Mouse (Mus musculus): ENCODE measurements around the gene Cyp1a2. TPM values are rescaled to one million over a fixed set of nuclear protein-coding genes. Genes with fewer than 3 reads are reported as not detected.

Cyp1a2 gene
- polyA plus RNA-seq, 1 experiment from 2014 or later = not detected

DNA sequence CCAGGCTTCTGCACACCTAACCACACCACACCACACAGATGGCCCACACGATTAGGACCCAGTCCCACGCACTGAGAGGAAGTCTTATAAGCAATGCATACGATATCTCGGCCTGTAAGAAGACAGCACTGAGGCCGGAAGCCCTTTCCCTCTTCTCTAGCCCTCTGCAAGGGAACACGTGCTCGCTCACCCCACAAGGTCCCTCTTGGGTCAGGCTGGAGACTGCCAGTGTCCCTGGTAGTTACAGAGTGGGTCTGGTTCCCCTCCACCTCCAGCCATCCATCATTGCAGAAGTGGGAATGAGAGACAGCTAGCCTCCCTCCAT is 39.7 kb downstream of the Cyp1a2 start:
- H3K4me1 ChIP-seq = peaks cover 60% of the 10 kb centered on the region
- no peak overlapping the region for H3K27ac ChIP-seq (replicated peaks)
- 63% methylated on average over 7 of the region's 7 CpGs for WGBS

DNA sequence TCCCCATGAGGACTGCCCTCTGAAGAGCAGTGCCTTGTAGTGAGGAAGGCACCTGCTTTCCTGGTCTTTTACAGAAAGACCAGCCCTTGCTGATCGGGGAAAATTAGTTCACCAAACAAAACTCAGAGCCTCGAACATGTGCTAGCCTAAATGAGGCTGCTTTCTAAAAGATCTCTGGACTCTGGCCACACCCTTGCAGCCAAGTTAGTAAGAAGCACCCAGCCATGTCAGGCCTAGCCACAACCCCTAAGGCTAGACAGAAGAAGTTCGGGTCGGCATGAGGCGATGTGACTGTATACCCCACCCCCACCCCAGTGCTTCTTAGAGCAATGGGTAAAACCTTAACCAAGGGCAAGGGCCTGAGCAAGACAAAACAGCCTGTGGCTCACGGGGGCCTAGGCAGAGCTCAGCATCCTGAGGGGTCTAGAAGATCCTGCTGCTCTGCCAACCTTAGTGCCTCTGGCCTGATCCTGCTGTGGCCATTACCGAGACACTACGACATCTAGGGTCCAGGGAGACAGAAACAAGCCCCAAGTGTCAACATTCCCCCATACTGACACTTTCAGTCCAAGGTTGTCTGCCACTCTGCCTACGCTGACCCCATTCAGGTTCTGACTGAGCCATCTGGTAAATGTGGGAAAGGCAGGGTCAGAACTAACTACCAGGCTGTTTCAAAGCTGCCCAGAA is 40.2 kb downstream of the Cyp1a2 start:
- Histone ChIP-seq H3K4me3 (replicated peaks) (peak overlapping the region; percentile 80), H3K36me3 (no peaks in the 10 kb centered on the region), H3K4me2 (peak overlapping the region; percentile 67), H3K9ac (replicated peaks) (peak overlapping the region; percentile 100), H3K4me1 (peaks cover 65% of the 10 kb centered on the region), H3K9me3 (replicated peaks) (no peaks in the 10 kb centered on the region), H3K27ac (replicated peaks) (no peak overlapping the region), H3K27me3 (replicated peaks) (no peaks in the 10 kb centered on the region)
- WGBS = 76% methylated on average over 9 of the region's 9 CpGs
- ATAC-seq (ENCODE audit: low FRiP score) = no peak

More for the DNA sequence above, 39.7 kb downstream of the Cyp1a2 start:
- ATAC-seq (ENCODE audit: low FRiP score) = no peak
- H3K4me2 ChIP-seq = peak overlapping the region; percentile 67
- H3K9ac ChIP-seq (replicated peaks) = peak overlapping the region; percentile 100
- no peaks in the 10 kb centered on the region for H3K36me3 ChIP-seq
- no peaks in the 10 kb centered on the region for H3K27me3 ChIP-seq (replicated peaks)
- H3K4me3 ChIP-seq (replicated peaks) = peak overlapping the region; percentile 80
- no peaks in the 10 kb centered on the region for H3K9me3 ChIP-seq (replicated peaks)

DNA sequence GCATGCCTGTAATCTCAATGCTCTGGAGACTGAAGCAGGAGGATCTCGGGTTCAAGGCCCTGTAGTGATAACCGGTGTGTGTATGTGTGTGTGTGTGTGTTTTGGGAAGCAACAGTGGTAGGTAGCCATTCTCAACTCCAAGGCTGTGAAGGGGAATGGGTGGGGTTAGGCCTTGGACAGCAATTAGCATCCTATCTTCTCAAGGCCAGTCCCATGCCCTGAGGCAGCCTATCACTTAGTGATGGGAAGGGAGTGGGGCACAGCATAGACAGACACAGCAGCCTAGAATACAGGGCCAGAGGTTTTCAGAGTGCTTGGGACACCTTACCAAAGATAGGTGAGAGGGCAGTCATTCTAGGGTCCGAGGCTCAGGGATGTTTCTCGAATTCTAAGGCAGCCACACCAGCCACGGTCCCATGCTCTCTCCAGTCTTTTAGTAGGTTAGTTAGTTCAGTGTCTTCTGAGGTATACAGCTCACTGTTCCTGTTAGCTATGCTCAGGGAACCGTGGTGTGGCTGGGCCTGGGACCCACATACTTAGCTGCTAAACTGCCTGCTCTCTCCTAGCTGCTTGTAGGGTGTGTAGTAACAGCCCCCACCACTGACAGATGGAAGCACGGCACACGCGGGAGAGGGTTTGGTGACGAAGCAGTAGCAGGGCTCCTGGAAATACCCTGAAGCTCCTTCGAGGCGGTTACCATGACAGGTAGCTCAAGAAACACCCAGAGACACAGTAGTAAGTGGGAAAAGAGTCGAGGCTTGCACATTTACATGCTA is 41.5 kb downstream of the Cyp1a2 start:
- H3K4me1 ChIP-seq = peaks cover 78% of the 10 kb centered on the region
- 79% methylated on average over 13 of the region's 13 CpGs for WGBS
- no peak for ATAC-seq (ENCODE audit: low FRiP score)
- H3K9me3 ChIP-seq (replicated peaks) = no peaks in the 10 kb centered on the region
- H3K4me2 ChIP-seq = peak overlapping the region; percentile 67
- H3K9ac ChIP-seq (replicated peaks) = 0 out of 2 replicates have a peak overlapping the region, but pooled peaks have one; percentile 17
- H3K36me3 ChIP-seq = no peaks in the 10 kb centered on the region
- no peaks in the 10 kb centered on the region for H3K27me3 ChIP-seq (replicated peaks)
- 0 out of 2 replicates have a peak overlapping the region, but pooled peaks have one; percentile 2 for H3K4me3 ChIP-seq (replicated peaks)
- H3K27ac ChIP-seq (replicated peaks) = 0 out of 2 replicates have a peak overlapping the region, but pooled peaks have one; percentile 5

DNA sequence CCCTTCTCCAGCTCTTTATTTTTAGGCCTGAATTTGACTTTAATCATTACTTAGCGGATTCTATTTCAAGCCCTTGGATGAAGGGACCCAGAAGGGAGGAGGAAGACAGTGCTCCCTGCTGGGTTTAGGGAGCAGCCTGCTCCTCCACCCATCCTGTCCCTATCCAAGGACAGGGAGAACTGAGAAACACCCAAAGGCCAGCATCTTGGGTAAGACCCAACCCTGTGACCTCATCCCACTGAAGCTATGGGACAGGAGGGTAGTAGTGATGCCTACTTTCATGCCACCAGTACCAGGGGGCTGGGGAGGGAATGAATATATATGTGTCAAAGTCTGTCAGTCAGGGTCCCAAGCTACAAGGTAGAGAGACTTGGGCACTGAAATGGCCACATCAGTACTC is 42.5 kb downstream of the Cyp1a2 start:
- no peak for ATAC-seq (ENCODE audit: low FRiP score)
- H3K9me3 ChIP-seq (replicated peaks) = no peaks in the 10 kb centered on the region
- H3K4me3 ChIP-seq (replicated peaks) = no peak overlapping the region
- no peaks in the 10 kb centered on the region for H3K27me3 ChIP-seq (replicated peaks)
- peak overlapping the region; percentile 69; the same call in 1 of the 2 replicates for H3K27ac ChIP-seq (replicated peaks)
- no peaks in the 10 kb centered on the region for H3K36me3 ChIP-seq
- 0 out of 2 replicates have a peak overlapping the region, but pooled peaks have one; percentile 17 for H3K9ac ChIP-seq (replicated peaks)
- peaks cover 78% of the 10 kb centered on the region for H3K4me1 ChIP-seq
- WGBS = 70% methylated on average over 1 of the region's 1 CpGs
- H3K4me2 ChIP-seq = peak overlapping the region; percentile 44

DNA sequence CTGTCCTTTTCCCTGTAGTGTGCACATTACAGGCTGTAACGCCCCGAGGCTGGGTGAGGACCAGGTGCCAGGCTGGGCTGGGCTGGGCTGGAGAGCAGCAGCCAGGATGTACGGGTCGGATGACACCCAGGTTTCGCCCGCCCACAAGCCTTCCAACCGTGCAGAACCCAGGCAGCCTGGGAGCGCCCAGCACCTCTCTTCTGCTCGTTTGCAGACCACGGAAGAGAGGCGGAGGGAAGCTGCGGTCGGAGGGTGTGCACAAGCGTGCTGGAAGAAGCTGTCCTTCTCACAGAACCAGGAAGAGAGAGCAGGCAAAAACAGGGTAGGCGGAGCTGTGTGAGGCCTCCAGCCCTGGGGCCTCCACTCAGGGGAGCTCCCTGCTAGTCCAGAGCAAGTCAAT is 43.1 kb downstream of the Cyp1a2 start:
- peak overlapping the region; percentile 69 for H3K27ac ChIP-seq (replicated peaks)
- no peaks in the 10 kb centered on the region for H3K27me3 ChIP-seq (replicated peaks)
- H3K9ac ChIP-seq (replicated peaks) = peak overlapping the region; percentile 30
- WGBS = 27% methylated on average over 15 of the region's 15 CpGs
- H3K4me1 ChIP-seq = peaks cover 75% of the 10 kb centered on the region
- H3K9me3 ChIP-seq (replicated peaks) = no peaks in the 10 kb centered on the region
- H3K36me3 ChIP-seq = no peaks in the 10 kb centered on the region
- 0 out of 2 replicates have a peak overlapping the region, but pooled peaks have one; percentile 12 for H3K4me3 ChIP-seq (replicated peaks)
- ATAC-seq (ENCODE audit: low FRiP score) = no peak
- H3K4me2 ChIP-seq = peak overlapping the region; percentile 44

DNA sequence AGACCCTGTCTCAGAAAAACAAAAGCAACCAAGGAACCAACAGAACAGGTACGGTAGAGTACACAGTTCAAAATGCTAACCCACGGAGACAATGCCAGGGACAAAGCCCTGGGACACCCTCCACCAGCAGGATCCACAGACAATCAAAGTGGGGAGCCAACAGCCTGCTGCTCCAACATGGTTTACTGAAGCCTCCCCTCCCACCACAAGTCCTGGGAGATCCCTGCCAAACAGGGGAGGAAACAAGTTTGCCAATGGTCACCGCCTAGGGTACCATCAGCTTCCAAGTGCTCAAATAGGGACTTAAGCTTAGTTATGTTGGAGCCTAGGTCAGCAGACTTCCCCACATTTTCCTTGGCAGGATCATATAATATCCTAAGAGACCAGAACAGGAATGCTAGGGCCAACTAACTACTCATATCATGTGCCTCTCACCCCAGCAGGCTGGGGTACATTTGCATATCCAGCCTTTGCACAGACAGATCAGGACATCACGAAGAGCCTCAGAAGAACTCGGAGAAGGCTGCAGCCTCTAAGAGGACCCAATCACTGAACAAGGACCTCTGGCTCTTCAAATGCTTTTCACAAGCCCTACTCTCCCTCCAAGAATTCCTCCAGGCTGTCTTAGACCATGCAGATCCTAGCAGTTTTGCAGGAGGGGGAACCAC is 43.7 kb downstream of the Cyp1a2 start:
- 0 out of 2 replicates have a peak overlapping the region, but pooled peaks have one; percentile 12 for H3K4me3 ChIP-seq (replicated peaks)
- no peaks in the 10 kb centered on the region for H3K27me3 ChIP-seq (replicated peaks)
- H3K9me3 ChIP-seq (replicated peaks) = no peaks in the 10 kb centered on the region
- no peaks in the 10 kb centered on the region for H3K36me3 ChIP-seq
- H3K4me2 ChIP-seq = peak overlapping the region; percentile 44
- ATAC-seq (ENCODE audit: low FRiP score) = no peak
- peak overlapping the region; percentile 30 for H3K9ac ChIP-seq (replicated peaks)
- peak overlapping the region; percentile 69 for H3K27ac ChIP-seq (replicated peaks)
- 70% methylated on average over 5 of the region's 5 CpGs for WGBS
- peaks cover 75% of the 10 kb centered on the region for H3K4me1 ChIP-seq

DNA sequence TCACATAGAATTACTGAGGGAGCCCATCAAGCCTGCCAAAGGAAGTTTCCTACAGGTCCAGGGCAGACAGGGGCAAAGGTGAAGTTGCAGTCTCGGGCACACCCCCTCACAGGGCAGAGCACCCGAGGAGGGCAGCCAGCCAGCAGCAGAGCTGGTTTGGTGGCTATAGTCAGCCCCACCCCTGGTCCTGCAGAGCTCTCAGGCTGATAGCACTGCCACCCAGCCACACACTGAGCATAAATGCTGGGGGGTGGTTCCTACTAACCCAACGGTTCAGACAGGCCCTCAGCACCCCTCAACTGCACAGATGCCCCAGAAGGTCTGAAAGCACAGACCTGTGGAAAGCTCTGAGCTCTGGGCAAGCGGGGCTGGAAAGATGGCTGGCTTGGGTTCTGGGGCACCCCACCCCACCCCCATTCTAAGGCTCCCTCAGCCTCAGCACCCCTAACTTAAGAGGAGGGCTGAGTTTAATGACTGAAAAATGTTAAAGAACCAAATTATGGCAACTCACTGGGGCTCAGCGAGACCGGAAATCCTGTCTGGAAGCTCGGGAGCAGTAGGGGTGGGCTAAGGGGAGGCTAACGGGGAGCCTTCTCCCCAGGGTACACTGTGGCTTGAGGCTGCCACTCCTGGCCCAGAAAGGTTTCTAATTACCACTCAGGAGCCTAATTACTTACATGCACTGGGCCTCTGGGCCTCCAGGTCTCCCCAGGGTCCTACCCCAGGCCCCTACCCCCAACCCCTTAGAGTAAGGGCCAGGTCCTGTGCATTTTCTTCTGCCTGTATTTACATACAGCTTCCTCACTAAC is 44.6 kb downstream of the Cyp1a2 start:
- no peaks in the 10 kb centered on the region for H3K27me3 ChIP-seq (replicated peaks)
- no peaks in the 10 kb centered on the region for H3K9me3 ChIP-seq (replicated peaks)
- H3K36me3 ChIP-seq = no peaks in the 10 kb centered on the region
- H3K4me3 ChIP-seq (replicated peaks) = no peak overlapping the region
- H3K9ac ChIP-seq (replicated peaks) = no peak overlapping the region; the same call in 1 of the 2 replicates
- WGBS = 35% methylated on average over 8 of the region's 8 CpGs
- peak overlapping the region; percentile 15 for H3K4me2 ChIP-seq
- peaks cover 75% of the 10 kb centered on the region for H3K4me1 ChIP-seq
- ATAC-seq (ENCODE audit: low FRiP score) = no peak
- H3K27ac ChIP-seq (replicated peaks) = peak overlapping the region; percentile 69

DNA sequence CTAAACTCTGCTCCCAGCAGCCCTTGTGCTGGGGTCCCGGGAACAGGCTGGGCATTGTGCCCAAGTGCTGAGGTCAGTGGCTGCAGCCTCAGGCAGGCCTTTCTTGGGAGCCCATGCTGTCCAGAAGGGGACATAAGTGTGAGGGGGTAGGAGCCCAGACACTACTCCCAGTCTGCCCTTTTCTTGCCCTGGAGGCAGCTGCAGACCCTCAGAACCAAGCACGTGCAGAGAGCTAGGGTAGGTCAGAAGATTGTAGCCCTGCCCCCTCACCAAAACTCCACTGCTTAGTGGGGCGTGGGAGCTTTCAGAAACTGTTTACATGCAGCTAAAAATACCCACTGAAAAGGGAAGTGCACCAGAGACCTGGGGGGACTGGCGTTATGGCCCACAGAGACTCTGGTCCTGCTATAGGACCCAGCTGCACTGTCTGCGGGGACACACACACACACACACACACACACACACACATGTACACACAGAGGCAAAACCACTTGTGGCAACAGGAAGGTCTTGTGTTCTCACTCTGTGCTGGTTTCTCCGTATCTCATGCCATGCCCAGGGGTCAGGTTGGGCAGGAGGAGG is 45.7 kb downstream of the Cyp1a2 start:
- Histone ChIP-seq H3K9me3 (replicated peaks) (no peaks in the 10 kb centered on the region), H3K27me3 (replicated peaks) (no peaks in the 10 kb centered on the region), H3K4me1 (peaks cover 72% of the 10 kb centered on the region), H3K4me2 (peak overlapping the region; percentile 15; the same call in 1 of the 2 replicates), H3K4me3 (replicated peaks) (no peak overlapping the region), H3K27ac (replicated peaks) (peak overlapping the region; percentile 69), H3K9ac (replicated peaks) (no peak overlapping the region), H3K36me3 (no peaks in the 10 kb centered on the region)
- ATAC-seq (ENCODE audit: low FRiP score) = no peak
- WGBS = 54% methylated on average over 6 of the region's 6 CpGs

DNA sequence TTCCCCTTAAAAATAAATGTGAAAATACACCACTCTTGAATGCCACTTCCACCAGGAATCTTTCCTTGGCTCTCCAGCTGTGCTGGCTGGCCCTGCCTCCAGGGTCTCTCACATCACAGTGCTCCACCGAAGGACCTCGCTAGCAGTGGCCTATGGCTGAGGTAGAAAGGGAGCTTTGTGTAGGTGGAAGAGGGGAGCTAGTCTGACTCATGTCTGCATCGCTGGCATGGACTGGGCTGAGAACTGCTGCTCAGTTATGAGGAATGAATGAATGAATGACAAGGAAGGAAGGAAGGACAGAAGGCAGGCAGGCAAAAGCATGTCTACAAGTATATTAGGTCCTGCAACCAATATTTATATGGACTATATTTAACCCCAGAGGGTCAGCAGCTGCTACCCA is 46.2 kb downstream of the Cyp1a2 start:
- Histone ChIP-seq H3K4me3 (replicated peaks) (no peak overlapping the region), H3K27me3 (replicated peaks) (no peaks in the 10 kb centered on the region), H3K4me1 (peaks cover 66% of the 10 kb centered on the region), H3K9me3 (replicated peaks) (no peaks in the 10 kb centered on the region), H3K9ac (replicated peaks) (no peak overlapping the region), H3K36me3 (no peaks in the 10 kb centered on the region), H3K27ac (replicated peaks) (peak overlapping the region; percentile 69), H3K4me2 (no peak overlapping the region)
- ATAC-seq (ENCODE audit: low FRiP score) = no peak
- WGBS = 64% methylated on average over 3 of the region's 3 CpGs

DNA sequence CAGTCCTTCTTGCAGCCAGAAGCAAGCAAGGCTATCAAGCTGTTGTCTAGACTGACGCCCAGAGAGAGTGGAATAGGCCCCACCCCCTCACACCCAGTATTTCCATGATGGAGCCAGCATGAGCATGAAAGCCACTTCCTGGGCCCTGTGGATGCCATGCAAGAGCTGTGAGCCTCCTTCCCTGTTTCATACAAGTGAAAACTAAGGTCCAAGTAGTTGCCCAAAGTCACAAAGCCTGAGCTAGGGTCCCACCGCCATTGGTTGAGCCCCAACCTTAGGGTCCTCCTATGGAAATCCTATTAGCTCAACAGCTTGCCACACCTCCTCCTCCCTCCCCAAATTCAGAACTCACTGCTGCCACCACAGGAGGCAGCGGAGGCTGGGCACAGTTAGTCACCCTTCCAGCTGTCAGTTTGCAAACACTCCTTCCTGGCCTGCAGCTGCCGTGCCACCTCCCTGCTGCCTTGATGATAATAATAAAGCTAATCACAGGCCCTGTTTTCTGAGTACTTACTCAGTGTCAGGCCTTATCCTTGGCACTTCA is 50.0 kb downstream of the Cyp1a2 start:
- Histone ChIP-seq H3K27me3 (replicated peaks) (no peaks in the 10 kb centered on the region), H3K4me3 (replicated peaks) (no peak overlapping the region), H3K9ac (replicated peaks) (no peak overlapping the region), H3K36me3 (peaks cover 33% of the 10 kb centered on the region), H3K4me1 (peaks cover 32% of the 10 kb centered on the region), H3K27ac (replicated peaks) (no peak overlapping the region), H3K4me2 (no peak overlapping the region), H3K9me3 (replicated peaks) (no peaks in the 10 kb centered on the region)
- WGBS = 50% methylated on average over 4 of the region's 4 CpGs
- ATAC-seq (ENCODE audit: low FRiP score) = no peak
